Mouse (Mus musculus): ENCODE results near the gene Olfr281. TPM values are rescaled to one million over a fixed set of nuclear protein-coding genes. Genes with fewer than 3 reads are reported as not detected.

Olfr281 gene
- total and polyA plus RNA-seq, 3 experiments, result not detected

- in situ Hi-C loops (cut with MboI; ENCODE audit: low pct_ligation_motif_present, low pct_unique_long_range_greater_than_20kb, low sequenced_read_pairs), result loop anchor here (10.0 kb wide), 1 partner anchor 290 kb away; no protein-coding TSS in a partner anchor
These were observed 22.6 kb downstream of the Olfr281 start for GRCm38 (mm10) chr15:98474958-98475357.

GRCm38 (mm10) chr15:98475382-98475781 lies 23.0 kb downstream of the Olfr281 start:
- dilution Hi-C loops (cut with MboI; ENCODE audit: extremely low pct_ligation_motif_present, extremely low pct_unique_long_range_greater_than_20kb, low sequenced_read_pairs), result no loop called here
- Histone ChIP-seq H3K27me3 (replicated peaks) (peaks cover 11% of the 10 kb centered on the region), H3K9me3 (replicated peaks; ENCODE audit: low read length) (no peaks in the 10 kb centered on the region), H3K4me1 (ENCODE audit: control insufficient read depth in 1 of 2, insufficient read depth in 2 of 2) (peaks cover 11 to 25% of the 10 kb centered on the region in 2 experiments; a peak in 3 of 4 replicates), H3K9ac (ENCODE audit: insufficient read depth, low read depth) (no peak overlapping the region), H3K4me2 (ENCODE audit: insufficient read depth, low read depth, poor library complexity, severe bottlenecking) (no peak overlapping the region), H3K27ac (ENCODE audit: insufficient read depth, low read depth) (no peak overlapping the region), H3K4me3 (replicated peaks in 1 of 3; ENCODE audit: low read depth in 2 of 3, low read length in 2 of 3, poor library complexity in 1 of 3) (no peak overlapping the region), H3K79me2 (replicated peaks; ENCODE audit: control insufficient read depth, extremely low read depth, insufficient read depth, poor library complexity, severe bottlenecking) (no peaks in the 10 kb centered on the region), H3K36me3 (replicated peaks in 1 of 2; ENCODE audit: control insufficient read depth in 1 of 2, insufficient read depth in 1 of 2, low read length in 1 of 2) (no peaks in the 10 kb centered on the region)
- TF ChIP-seq SMC3 (IDR thresholded peaks at IDR 0.05; ENCODE audit: low read depth, low read length) (peak; percentile 70), MEF2A (IDR thresholded peaks at IDR 0.05; ENCODE audit: borderline replicate concordance, low read depth, low read length) (no peak), POLR2AphosphoS2 (IDR thresholded peaks at IDR 0.05; ENCODE audit: low read depth, low read length) (no peak), RAD21 (IDR thresholded peaks at IDR 0.05; ENCODE audit: low read depth, low read length) (peak; percentile 67), TCF12 (IDR thresholded peaks at IDR 0.05; ENCODE audit: low read depth, low read length) (no peak), SIN3A (IDR thresholded peaks at IDR 0.05; ENCODE audit: low read length) (no peak), CHD2 (IDR thresholded peaks at IDR 0.05; ENCODE audit: low read length) (no peak), MAX (IDR thresholded peaks at IDR 0.05; ENCODE audit: low read length) (no peak), USF2 (conservative IDR thresholded peaks at IDR 0.05; ENCODE audit: low read depth, low read length) (no peak), CTCF (conservative IDR thresholded peaks at IDR 0.05 in 1 of 2, IDR thresholded peaks at IDR 0.05 in 1 of 2; ENCODE audit: low read depth in 2 of 2, low read length in 2 of 2) (peak; percentile 74 to 83), NRF1 (IDR thresholded peaks at IDR 0.05; ENCODE audit: low read depth, low read length) (no peak), ZKSCAN1 (IDR thresholded peaks at IDR 0.05; ENCODE audit: borderline replicate concordance, low read depth, low read length) (no peak), ZMIZ1 (IDR thresholded peaks at IDR 0.05; ENCODE audit: low read depth, low read length) (no peak)
- DNase-seq (ENCODE audit: extremely low read depth), result peak; percentile 79
- in situ Hi-C loops (cut with MboI; ENCODE audit: low pct_ligation_motif_present, low pct_unique_long_range_greater_than_20kb, low sequenced_read_pairs), result loop anchor here (10.0 kb wide), 1 partner anchor 291 kb away; no protein-coding TSS in a partner anchor

More at GRCm38 (mm10) chr15:98474958-98475357, 22.6 kb downstream of the Olfr281 start:
- Histone ChIP-seq H3K9ac (ENCODE audit: insufficient read depth, low read depth) (no peak overlapping the region), H3K27ac (ENCODE audit: insufficient read depth, low read depth) (no peak overlapping the region), H3K27me3 (replicated peaks) (peaks cover 11% of the 10 kb centered on the region), H3K4me1 (ENCODE audit: control insufficient read depth in 1 of 2, insufficient read depth in 2 of 2) (peaks cover 7 to 20% of the 10 kb centered on the region in 2 experiments; a peak in 3 of 4 replicates), H3K4me3 (replicated peaks in 1 of 3; ENCODE audit: low read depth in 2 of 3, low read length in 2 of 3, poor library complexity in 1 of 3) (no peak overlapping the region), H3K36me3 (replicated peaks in 1 of 2; ENCODE audit: control insufficient read depth in 1 of 2, insufficient read depth in 1 of 2, low read length in 1 of 2) (no peaks in the 10 kb centered on the region), H3K4me2 (ENCODE audit: insufficient read depth, low read depth, poor library complexity, severe bottlenecking) (no peak overlapping the region), H3K79me2 (replicated peaks; ENCODE audit: control insufficient read depth, extremely low read depth, insufficient read depth, poor library complexity, severe bottlenecking) (no peaks in the 10 kb centered on the region), H3K9me3 (replicated peaks; ENCODE audit: low read length) (no peaks in the 10 kb centered on the region)
- DNase-seq (ENCODE audit: extremely low read depth), result no peak
- TF ChIP-seq ZMIZ1 (IDR thresholded peaks at IDR 0.05; ENCODE audit: low read depth, low read length) (no peak), NRF1 (IDR thresholded peaks at IDR 0.05; ENCODE audit: low read depth, low read length) (no peak), GABPA (IDR thresholded peaks at IDR 0.05; ENCODE audit: insufficient replicate concordance, low read depth, low read length) (no peak), POLR2AphosphoS2 (IDR thresholded peaks at IDR 0.05; ENCODE audit: low read depth, low read length) (no peak), KAT2A (IDR thresholded peaks at IDR 0.05; ENCODE audit: insufficient replicate concordance, low read length) (no peak), ZC3H11A (IDR thresholded peaks at IDR 0.05; ENCODE audit: low read depth, low read length) (no peak)
- dilution Hi-C loops (cut with MboI; ENCODE audit: extremely low pct_ligation_motif_present, extremely low pct_unique_long_range_greater_than_20kb, low sequenced_read_pairs), result no loop called here
